Mouse (Mus musculus) lung, postnatal 0 days (tissue): ENCODE data around the gene Fsd1l.
A peak's percentile ranks its signal among the peaks of the same experiment; 100 is the strongest.

Experiments used
- CTCF ChIP-seq: IDR thresholded peaks from 2 replicates; pipeline ENCODE4 v1.5.1; 2016; ENCODE audit warnings: antibody characterized with exemption, mild to moderate bottlenecking
- EP300 ChIP-seq: IDR thresholded peaks from 2 replicates; pipeline ENCODE4 v1.6.1; 2016; ENCODE audit warnings: antibody characterized with exemption, mild to moderate bottlenecking, control low read depth

GRCm38 (mm10) chr4:53728121-53728520, 96.8 kb downstream of the Fsd1l start:
- TF ChIP-seq CTCF: no peak
- peak; percentile 89 for TF ChIP-seq EP300
